14 mouse cellular contexts compared by ENCODE assay signal in genomic region chr8:122005422-122006204, GRCm38 (mm10). TPM values are rescaled to one million over a fixed set of nuclear protein-coding genes. Genes with fewer than 3 reads are reported as not detected.
A peak's percentile ranks its signal among the peaks of the same experiment; 100 is the strongest.
DNase-seq lines count a peak whose midpoint lies in the region; ATAC-seq and TF ChIP-seq lines count a peak whose summit lies in the region.
"Had no signal": no experiment of that assay in that cellular context is flagged by ENCODE, and none has a peak within 500 bp of the region (broad histone marks: within the 10 kb centered on the region; RNA-seq: fewer than 3 reads in every experiment).

No protein-coding gene starts in this region.

- intact Hi-C loops in gastrocnemius, adult 2 months (cut with DNase I), result no loop called here

- peak overlapping the region; percentile 31; the same call in 1 of the 2 replicates for H3K27ac ChIP-seq in gastrocnemius, adult 2 months
- H3K27ac ChIP-seq: embryonic facial prominence, embryonic 13.5 days; forebrain, embryonic 13.5 days; hindbrain, embryonic 12.5 days; liver, embryonic 13.5 days had no signal

- no peak for TF ChIP-seq CTCF in gastrocnemius, adult 2 months (IDR thresholded peaks at IDR 0.05)

- no peak for ATAC-seq in erythroid progenitor cell, adult 5-6 weeks (replicated peaks; ENCODE audit: low FRiP score, poor library complexity, severe bottlenecking)
- no peak for ATAC-seq in megakaryocyte-erythroid progenitor cell, adult 5-6 weeks (replicated peaks; ENCODE audit: low FRiP score, low TSS enrichment, poor library complexity, severe bottlenecking)
- ATAC-seq: forebrain, embryonic 13.5 days; Patski had no signal

- DNase-seq in gastrocnemius, adult 2 months, result peak; percentile 74
- DNase-seq in gastrocnemius, adult 18-20 months (ENCODE audit: low spot score), result no peak
- peak; percentile 17 for DNase-seq in kidney, postnatal 14 days
- DNase-seq in kidney, postnatal 4 days, result no peak
- peak; percentile 37 for DNase-seq in cerebellum, adult 11 months
- DNase-seq in cerebellum, postnatal 36 days, result peak; percentile 32 to 39
- DNase-seq: liver, embryonic 13.5 days; thymus, postnatal 25 days had no signal

- H3K4me3 ChIP-seq in gastrocnemius, adult 2 months, result no peak overlapping the region
- H3K4me3 ChIP-seq: embryonic facial prominence, embryonic 13.5 days; forebrain, embryonic 13.5 days; hindbrain, embryonic 12.5 days; liver, embryonic 13.5 days had no signal

RNA-seq across cellular contexts. Expression of gene Banp, which starts 56.1 kb away (rescaled TPM):
- total RNA-seq in gastrocnemius, adult 2 months (2021), result 10 to 100 TPM in 1 of 2 experiments, 1 to 10 TPM in 1; 8.8 to 18.7 TPM
- total RNA-seq in gastrocnemius, adult 18-20 months (2021), result 1 to 10 TPM; 8.4 TPM
- 16.3 and 41.1 TPM in 2 replicates for total RNA-seq in erythroid progenitor cell, adult 5-6 weeks (2015; ENCODE audit: low replicate concordance)
- total RNA-seq in erythroid progenitor cell, adult 5-6 weeks (2017; ENCODE audit: low replicate concordance), result 42.2 and 94.6 TPM in 2 replicates
- total RNA-seq in megakaryocyte-erythroid progenitor cell, adult 5-6 weeks (2014; fragmentation: Nextera tagmentation), result 18.4 and 22.9 TPM in 2 replicates
- 10.8 and 17.3 TPM in 2 replicates for total RNA-seq in megakaryocyte-erythroid progenitor cell, adult 5-6 weeks (2017)

Comparison
In these comparisons a context has a peak if more than half of its experiments do, and no peak if none do; other contexts are left out.
1. DNase-seq: peak in gastrocnemius, adult 2 months (single experiment), kidney, postnatal 14 days (single experiment), cerebellum, adult 11 months (single experiment) and cerebellum, postnatal 36 days (2 of 2); none in gastrocnemius, adult 18-20 months (single experiment) and kidney, postnatal 4 days (0 of 2).